10 mouse cellular contexts compared by ENCODE assay signal in the genomic region with DNA sequence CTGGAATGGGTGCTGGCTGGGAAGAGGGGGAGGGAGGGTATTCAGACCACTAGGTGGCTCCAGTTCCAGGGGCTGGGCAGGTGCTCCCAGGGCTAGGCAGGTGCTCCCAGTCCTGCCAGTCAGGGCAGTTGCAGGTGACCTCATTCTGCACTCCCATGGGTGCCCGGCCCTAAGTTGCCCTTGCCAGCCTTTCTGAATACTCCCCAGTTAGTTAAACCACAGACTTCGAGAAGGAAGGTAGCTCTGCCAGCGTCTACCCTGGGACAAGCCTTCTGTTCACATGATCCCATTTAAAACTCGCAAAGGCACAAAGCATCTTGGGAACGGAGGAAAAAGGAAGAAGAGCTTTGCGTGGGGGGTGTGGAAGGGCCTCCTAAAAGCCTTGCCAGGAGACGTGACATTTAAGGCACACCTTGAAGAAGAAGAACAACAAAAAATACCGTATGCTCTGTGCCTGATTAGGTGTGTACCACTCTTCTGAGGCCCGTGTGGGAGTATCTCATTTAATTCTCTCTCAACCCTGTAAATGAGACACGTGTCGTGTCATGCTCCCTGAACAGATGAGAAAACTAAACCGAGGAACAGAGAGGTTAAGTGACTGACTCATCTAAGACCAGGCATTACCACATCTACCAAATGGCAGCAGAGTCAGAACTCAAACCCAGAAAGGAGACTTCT. TPM values are rescaled to one million over a fixed set of nuclear protein-coding genes. Genes with fewer than 3 reads are reported as not detected.
DNase-seq lines count a peak whose midpoint lies in the region; ATAC-seq and TF ChIP-seq lines count a peak whose summit lies in the region.
"Had no signal": no experiment of that assay in that cellular context is flagged by ENCODE, and none has a peak within 500 bp of the region (broad histone marks: within the 10 kb centered on the region; RNA-seq: fewer than 3 reads in every experiment).

No protein-coding gene starts in this region.

- no peak for ATAC-seq in intestine, postnatal 0 days
- no peak for ATAC-seq in stomach, embryonic 14.5 days (ENCODE audit: insufficient number of reproducible peaks, insufficient read depth, low FRiP score, low read depth)

- H3K4me1 ChIP-seq in intestine, postnatal 0 days (replicated peaks; ENCODE audit: control insufficient read depth, insufficient read depth, low read length) = 0 out of 2 replicates have a peak, but pooled peaks cover 2% of the 10 kb centered on the region
- H3K4me1 ChIP-seq in stomach, embryonic 14.5 days (ENCODE audit: control insufficient read depth, insufficient read depth, low read length) = peaks cover 10% of the 10 kb centered on the region

- peak; percentile 27 for TF ChIP-seq CTCF in left cerebral cortex, adult 2 months (IDR thresholded peaks at IDR 0.05)
- TF ChIP-seq CTCF in intestine, postnatal 0 days (IDR thresholded peaks at IDR 0.05; ENCODE audit: low read depth) = peak; percentile 25; the same call in 1 of the 2 replicates

- H3K9ac ChIP-seq in intestine, postnatal 0 days (ENCODE audit: low read depth, low read length) = no peak overlapping the region
- no peak overlapping the region for H3K9ac ChIP-seq in stomach, embryonic 14.5 days (replicated peaks; ENCODE audit: low read depth, low read length)
- H3K9ac ChIP-seq: neural tube, embryonic 12.5 days had no signal

- H3K9me3 ChIP-seq in intestine, postnatal 0 days (ENCODE audit: control insufficient read depth) = no peaks in the 10 kb centered on the region
- no peaks in the 10 kb centered on the region for H3K9me3 ChIP-seq in stomach, embryonic 14.5 days (ENCODE audit: control insufficient read depth, low read depth, low read length)
- H3K9me3 ChIP-seq: embryonic facial prominence, embryonic 13.5 days; neural tube, embryonic 12.5 days had no signal

- peak overlapping the region; percentile 70; the same call in 1 of the 2 replicates for H3K4me3 ChIP-seq in left cerebral cortex, adult 2 months
- peak overlapping the region; percentile 33; the same call in 1 of the 2 replicates for H3K4me3 ChIP-seq in intestine, postnatal 0 days (ENCODE audit: low read depth, low read length)
- no peak overlapping the region for H3K4me3 ChIP-seq in stomach, embryonic 14.5 days (ENCODE audit: low read depth, low read length)

- H3K4me2 ChIP-seq in intestine, postnatal 0 days (replicated peaks; ENCODE audit: low read depth) = peak overlapping the region; percentile 68; the same call in 1 of the 2 replicates
- H3K4me2 ChIP-seq in stomach, embryonic 14.5 days (replicated peaks; ENCODE audit: low read depth, low read length) = peak overlapping the region; percentile 50

- H3K27ac ChIP-seq in left cerebral cortex, adult 2 months = peak overlapping the region; percentile 88
- H3K27ac ChIP-seq in intestine, postnatal 0 days (ENCODE audit: low read depth, low read length) = no peak overlapping the region
- H3K27ac ChIP-seq in stomach, embryonic 14.5 days (ENCODE audit: low read length) = no peak overlapping the region
- H3K27ac ChIP-seq: embryonic facial prominence, embryonic 13.5 days; neural tube, embryonic 12.5 days had no signal

- peak; percentile 40 for DNase-seq in cerebellum, postnatal 25 days
- DNase-seq in cerebellum, postnatal 36 days = no peak
- DNase-seq in left cerebral cortex, adult 2 months (ENCODE audit: extremely low spot score in 1 of 2, low spot score in 2 of 2) = no peak
- no peak for DNase-seq in left cerebral cortex, postnatal 4 days
- DNase-seq in ovary, postnatal 10 days (ENCODE audit: low spot score) = no peak
- no peak for DNase-seq in testis, postnatal 14 days (ENCODE audit: low spot score)

- no peaks in the 10 kb centered on the region for H3K36me3 ChIP-seq in intestine, postnatal 0 days (ENCODE audit: control insufficient read depth, insufficient read depth)
- no peaks in the 10 kb centered on the region for H3K36me3 ChIP-seq in stomach, embryonic 14.5 days (ENCODE audit: control insufficient read depth, insufficient read depth, low read length)
- H3K36me3 ChIP-seq: embryonic facial prominence, embryonic 13.5 days; neural tube, embryonic 12.5 days had no signal

- WGBS in intestine, postnatal 0 days = 33% methylated on average over 12 of the region's 12 CpGs
- 34% methylated on average over 12 of the region's 12 CpGs for WGBS in stomach, embryonic 14.5 days

- intact Hi-C loops in left cerebral cortex, adult 2 months (cut with DNase I) = loop anchor here (1.0 to 2.0 kb wide), 2 partner anchors 25 to 28 kb away; no protein-coding TSS in a partner anchor
- intact Hi-C loops in left cerebral cortex, postnatal 4 days (cut with DNase I) = no loop called here

- peaks cover 20% of the 10 kb centered on the region for H3K27me3 ChIP-seq in intestine, postnatal 0 days (replicated peaks; ENCODE audit: control insufficient read depth, insufficient read depth, low read length)
- peaks cover 17% of the 10 kb centered on the region for H3K27me3 ChIP-seq in stomach, embryonic 14.5 days (ENCODE audit: control insufficient read depth, insufficient read depth, low read length)

RNA-seq across cellular contexts. Expression of gene Rasal1, which starts 0.7 kb away (rescaled TPM):
- 10 to 100 TPM; 85.3 TPM for total RNA-seq in left cerebral cortex, adult 2 months (2021)
- 10 to 100 TPM; 42.2 to 54.6 TPM for total RNA-seq in left cerebral cortex, postnatal 4 days (2021)
- 3.0 and 5.1 TPM in 2 replicates for polyA plus RNA-seq in intestine, postnatal 0 days (2015; fragmentation: Nextera tagmentation; extraction: Ambion mirVana)
- polyA plus RNA-seq in stomach, embryonic 14.5 days (2014; fragmentation: Nextera tagmentation; extraction: Ambion mirVana) = 0.07 and 0.18 TPM in 2 replicates

RNA-seq across cellular contexts. Expression of gene Cfap73, which starts 13.9 kb away (rescaled TPM):
- total RNA-seq in left cerebral cortex, adult 2 months (2021) = under 1 TPM in 1 of 2 experiments, not detected in 1; 0.52 TPM
- total RNA-seq in left cerebral cortex, postnatal 4 days (2021) = under 1 TPM in 1 of 2 experiments, not detected in 1; 0.40 TPM
- polyA plus RNA-seq in intestine, postnatal 0 days (2015; fragmentation: Nextera tagmentation; extraction: Ambion mirVana) = not detected in 2 replicates
- polyA plus RNA-seq in stomach, embryonic 14.5 days (2014; fragmentation: Nextera tagmentation; extraction: Ambion mirVana) = not detected in 2 replicates
- polyA plus RNA-seq: embryonic facial prominence, embryonic 13.5 days; neural tube, embryonic 12.5 days had no signal

RNA-seq across cellular contexts. Expression of gene Ddx54, which starts 35.4 kb away (rescaled TPM):
- 10 to 100 TPM; 38.6 to 41.0 TPM for total RNA-seq in left cerebral cortex, adult 2 months (2021)
- 10 to 100 TPM; 52.0 to 55.4 TPM for total RNA-seq in left cerebral cortex, postnatal 4 days (2021)
- polyA plus RNA-seq in intestine, postnatal 0 days (2015; fragmentation: Nextera tagmentation; extraction: Ambion mirVana) = 19.9 and 20.9 TPM in 2 replicates
- polyA plus RNA-seq in stomach, embryonic 14.5 days (2014; fragmentation: Nextera tagmentation; extraction: Ambion mirVana) = 27.1 and 30.7 TPM in 2 replicates

RNA-seq across cellular contexts. Expression of gene Rita1, which starts 35.6 kb away (rescaled TPM):
- 10 to 100 TPM; 29.5 to 29.9 TPM for total RNA-seq in left cerebral cortex, adult 2 months (2021)
- 10 to 100 TPM; 22.7 to 26.0 TPM for total RNA-seq in left cerebral cortex, postnatal 4 days (2021)
- 6.1 and 7.5 TPM in 2 replicates for polyA plus RNA-seq in intestine, postnatal 0 days (2015; fragmentation: Nextera tagmentation; extraction: Ambion mirVana)
- 8.4 and 9.0 TPM in 2 replicates for polyA plus RNA-seq in stomach, embryonic 14.5 days (2014; fragmentation: Nextera tagmentation; extraction: Ambion mirVana)

RNA-seq across cellular contexts. Expression of gene Iqcd, which starts 59.1 kb away (rescaled TPM):
- under 1 TPM; 0.47 to 0.75 TPM for total RNA-seq in left cerebral cortex, adult 2 months (2021)
- total RNA-seq in left cerebral cortex, postnatal 4 days (2021) = under 1 TPM; 0.58 to 0.64 TPM
- 0.30 and 0.47 TPM in 2 replicates for polyA plus RNA-seq in intestine, postnatal 0 days (2015; fragmentation: Nextera tagmentation; extraction: Ambion mirVana)
- polyA plus RNA-seq in stomach, embryonic 14.5 days (2014; fragmentation: Nextera tagmentation; extraction: Ambion mirVana) = 0.54 and 0.78 TPM in 2 replicates

Comparison
In these comparisons a context has a peak if more than half of its experiments do, and no peak if none do; other contexts are left out.
1. DNase-seq: peak in cerebellum, postnatal 25 days (2 of 2); none in cerebellum, postnatal 36 days (0 of 2), left cerebral cortex, adult 2 months (0 of 2), left cerebral cortex, postnatal 4 days (single experiment), ovary, postnatal 10 days (single experiment) and testis, postnatal 14 days (single experiment).